Mouse (Mus musculus) brain, adult 10 weeks (tissue): ENCODE measurements around the gene Lgi1. TPM values are rescaled to one million over a fixed set of nuclear protein-coding genes. Genes with fewer than 3 reads are reported as not detected.

ENCODE experiments used
- polyA plus RNA-seq: library from polyadenylated mRNA; stranded (reverse); fragments of 350-450 nt; fragmentation: Illumina TruSeq; extraction: RNeasy Lipid Tissue Mini Kit (QIAGEN cat#74804); gene quantifications from one replicate; pipeline ENCODE4 v1.2.3, GENCODE M21; 2015; ENCODE audit warnings: low read depth, low replicate concordance

The Lgi1 gene
- 116 TPM for polyA plus RNA-seq

DNA sequence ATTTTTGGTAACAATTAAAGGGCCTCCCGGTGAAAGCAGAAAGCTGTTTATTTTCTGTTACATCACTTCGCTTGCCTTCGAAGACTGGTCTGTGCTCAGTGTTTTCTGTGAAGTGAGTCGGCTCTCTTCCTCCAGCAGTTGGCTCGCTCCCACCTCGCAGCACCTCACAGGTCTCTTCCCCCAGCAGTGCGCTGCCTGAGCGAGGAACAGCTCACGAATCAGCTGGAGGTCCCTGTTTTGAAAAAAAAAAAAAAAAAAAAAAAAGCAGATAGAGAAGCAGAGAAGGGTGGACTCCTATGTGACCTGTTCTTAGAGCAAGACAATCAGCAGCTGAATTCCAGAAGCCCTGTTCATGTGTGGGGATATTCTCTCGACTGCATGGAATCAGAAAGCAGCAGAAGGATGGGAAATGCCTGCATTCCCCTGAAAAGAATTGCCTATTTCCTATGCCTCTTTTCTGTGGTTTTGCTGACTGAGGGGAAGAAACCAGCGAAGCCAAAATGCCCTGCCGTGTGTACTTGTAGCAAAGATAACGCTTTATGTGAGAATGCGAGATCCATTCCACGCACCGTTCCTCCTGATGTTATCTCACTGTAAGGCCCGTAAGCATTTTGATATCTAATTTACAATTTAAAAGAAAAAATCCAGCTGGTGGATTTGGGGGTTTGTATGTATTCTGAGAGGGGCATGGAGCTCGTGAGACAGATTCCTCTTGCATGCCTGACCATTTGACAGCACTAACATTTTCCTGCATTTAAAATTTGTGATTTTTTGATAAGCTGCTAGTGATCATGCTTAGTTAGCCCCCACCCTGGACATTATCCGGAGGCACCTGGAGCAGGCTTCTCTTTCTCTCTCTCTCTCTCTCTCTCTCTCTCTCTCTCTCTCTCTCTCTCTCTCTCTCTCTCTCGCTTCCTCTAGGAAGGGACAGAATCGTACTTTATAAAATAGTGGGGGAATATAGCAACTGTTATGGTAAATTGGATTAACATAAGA, at the start of gene Lgi1:
Lgi1 (plus strand) TSS at position 32 of the 996 bp plus-strand sequence.

DNA sequence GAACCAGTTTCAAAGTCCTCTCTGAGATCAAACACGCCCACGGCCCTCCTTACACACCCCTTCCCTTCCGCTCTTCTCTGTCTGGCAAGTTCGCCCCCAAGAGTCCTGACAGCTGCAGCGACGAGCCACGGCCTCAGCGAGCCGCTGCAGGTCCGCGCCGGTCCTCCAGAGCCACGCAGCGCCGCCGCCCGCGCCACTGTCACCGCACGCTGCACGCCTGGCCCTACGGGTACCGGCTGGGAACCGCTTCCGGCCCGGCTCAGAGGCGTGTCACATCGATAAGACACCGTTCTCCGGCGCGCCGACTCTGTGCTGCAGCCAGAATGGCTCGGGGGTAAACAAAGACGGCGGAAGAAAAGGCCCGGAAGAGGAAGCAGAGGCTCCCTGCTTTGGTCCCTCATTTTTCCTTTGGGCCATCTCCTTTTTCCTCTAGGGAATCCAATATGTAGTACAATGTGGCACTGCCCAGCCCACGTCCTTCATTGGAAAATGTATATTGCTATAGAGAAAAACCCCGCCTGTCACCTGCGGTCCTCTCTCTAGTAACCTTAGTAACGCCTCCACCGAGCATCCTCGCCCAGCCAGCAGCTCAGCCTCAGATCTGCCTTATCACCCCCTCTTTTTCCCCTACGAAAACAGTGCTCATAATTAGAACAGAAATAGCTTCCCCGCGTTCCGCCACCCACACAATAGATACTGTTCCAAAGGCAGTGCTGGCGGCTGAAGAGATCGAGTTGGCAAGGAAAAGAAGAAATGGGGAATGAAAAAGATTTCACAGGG, 40.2 kb upstream of the Lgi1 start, which contains the start of gene Fra10ac1:
Fra10ac1 (minus strand) TSS at position 252 of the 780 bp plus-strand sequence.

Other genes starting within 250 kb of the Lgi1 start
- 2.6 TPM for gene Myof, start 221.0 kb upstream of the Lgi1 start, polyA plus RNA-seq
- gene Cep55, start 209.5 kb upstream of the Lgi1 start, polyA plus RNA-seq: 0.33 TPM
- not detected for gene Ffar4, start 167.5 kb upstream of the Lgi1 start, polyA plus RNA-seq
- gene Rbp4, start 139.3 kb upstream of the Lgi1 start, polyA plus RNA-seq: 36.0 TPM
- gene Pde6c, start 131.8 kb upstream of the Lgi1 start, polyA plus RNA-seq: 0.25 TPM
- 20.7 TPM for gene Fra10ac1, start 40.4 kb upstream of the Lgi1 start, polyA plus RNA-seq
- gene Slc35g1, start 131.4 kb downstream of the Lgi1 start, polyA plus RNA-seq: 2.7 TPM
- gene Plce1, start 216.6 kb downstream of the Lgi1 start, polyA plus RNA-seq: 3.8 TPM